Mouse (Mus musculus) heart, adult 11 months (tissue): ENCODE results near the gene Foxp1.
A peak's percentile ranks its signal among the peaks of the same experiment; 100 is the strongest.

Experiments used
- DNase-seq: peaks from one replicate; pipeline ENCODE4 v3.0.0; 2022

Gene Foxp1

DNA sequence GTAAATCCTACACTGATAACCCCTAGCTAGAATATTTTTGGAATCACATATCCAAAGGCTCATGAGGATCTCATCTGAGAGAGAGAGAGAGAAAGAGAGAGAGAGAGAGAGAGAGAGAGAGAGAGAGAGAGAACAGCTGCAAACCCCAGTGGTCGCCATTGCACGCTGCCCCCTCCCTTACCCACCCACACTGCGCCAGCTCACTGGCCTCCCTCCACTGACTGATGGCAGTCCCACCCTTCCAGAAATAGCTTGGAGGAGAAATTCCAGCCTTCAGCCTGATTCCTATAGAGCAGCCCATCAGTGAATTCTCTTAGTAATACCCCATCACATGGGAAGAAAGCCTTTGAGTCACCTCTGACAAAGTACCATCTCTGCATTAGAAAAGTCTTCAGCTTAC, 271.3 kb downstream of the Foxp1 start:
- DNase-seq, result no peak

GRCm38 (mm10) chr6:99249496-99250030, 273.0 kb downstream of the Foxp1 start:
- DNase-seq, result no peak

DNA sequence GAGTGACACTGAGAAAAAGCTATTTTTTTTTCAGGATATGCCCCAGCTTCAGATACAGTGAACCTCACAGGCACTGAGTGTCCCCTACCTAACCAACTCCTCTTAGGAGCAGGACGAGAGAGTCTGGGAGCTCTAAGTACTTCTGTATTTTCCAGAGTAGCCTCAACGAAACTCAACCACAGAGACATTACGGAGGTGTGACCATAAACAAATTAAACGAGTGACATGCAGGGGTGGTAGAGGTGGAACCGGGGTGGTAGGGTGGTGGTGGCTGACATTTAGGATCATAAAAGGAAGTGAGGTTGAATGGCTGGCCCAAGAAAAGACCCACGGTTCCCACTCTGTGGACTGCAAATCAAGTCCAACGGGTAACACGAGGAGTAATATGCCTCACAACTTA, 274.1 kb downstream of the Foxp1 start:
- DNase-seq, result no peak

GRCm38 (mm10) chr6:99241625-99242395, 280.7 kb downstream of the Foxp1 start:
- DNase-seq, result peak; percentile 91

GRCm38 (mm10) chr6:99240764-99241163, 281.8 kb downstream of the Foxp1 start:
- DNase-seq, result no peak

GRCm38 (mm10) chr6:99235588-99235987, 286.9 kb downstream of the Foxp1 start:
- DNase-seq, result no peak

DNA sequence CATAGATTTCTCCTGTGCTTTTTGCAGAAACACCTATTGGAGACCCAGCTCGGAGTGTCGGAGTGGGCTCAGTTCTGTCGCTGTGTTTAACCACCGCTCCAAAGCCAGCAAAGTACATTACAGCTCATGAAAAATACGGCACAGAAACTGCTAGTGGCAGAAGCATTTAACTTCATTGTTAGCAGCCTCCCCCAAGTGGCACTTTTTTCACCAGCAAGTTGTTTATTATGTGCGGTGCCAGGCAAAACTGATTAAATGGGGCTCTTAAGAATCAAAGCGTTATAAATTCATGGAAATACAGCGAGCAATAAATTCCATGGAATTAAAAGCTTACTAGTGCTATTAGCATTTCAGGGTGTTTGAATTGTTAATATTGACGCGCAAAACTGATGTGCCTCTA, 289.1 kb downstream of the Foxp1 start:
- DNase-seq, result no peak

GRCm38 (mm10) chr6:99228336-99228870, 294.1 kb downstream of the Foxp1 start:
- DNase-seq, result peak; percentile 93

GRCm38 (mm10) chr6:99221147-99221546, 301.4 kb downstream of the Foxp1 start:
- DNase-seq, result no peak

- no peak for DNase-seq
Observed at GRCm38 (mm10) chr6:99220472-99220871, 302.0 kb downstream of the Foxp1 start.

GRCm38 (mm10) chr6:99217846-99218245, 304.7 kb downstream of the Foxp1 start:
- DNase-seq, result no peak

GRCm38 (mm10) chr6:99217155-99217554, 305.4 kb downstream of the Foxp1 start:
- no peak for DNase-seq

DNA sequence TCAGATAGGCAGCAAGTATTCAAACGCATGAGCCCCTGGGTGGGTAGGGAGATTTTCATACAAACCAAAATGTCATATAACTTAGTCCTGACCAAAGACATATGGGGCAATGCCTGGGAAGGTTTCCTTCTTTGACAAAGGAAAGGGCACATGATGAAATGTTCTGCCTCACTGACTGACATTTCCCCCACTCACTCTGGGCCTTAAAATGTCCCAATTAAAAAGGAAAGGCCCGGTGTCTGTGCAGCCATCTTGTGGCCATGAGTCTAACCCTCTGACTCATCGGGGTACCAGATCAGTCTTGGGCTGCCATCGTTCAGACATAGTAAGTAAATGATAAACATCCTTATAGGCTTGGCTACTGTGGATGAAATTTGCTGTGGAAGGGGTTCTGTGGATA, 310.1 kb downstream of the Foxp1 start:
- no peak for DNase-seq

GRCm38 (mm10) chr6:99211663-99212333, 310.7 kb downstream of the Foxp1 start:
- DNase-seq, result no peak

GRCm38 (mm10) chr6:99210161-99210560, 312.4 kb downstream of the Foxp1 start:
- DNase-seq, result no peak

GRCm38 (mm10) chr6:99207226-99207885, 315.2 kb downstream of the Foxp1 start:
- peak; percentile 87 for DNase-seq

DNA sequence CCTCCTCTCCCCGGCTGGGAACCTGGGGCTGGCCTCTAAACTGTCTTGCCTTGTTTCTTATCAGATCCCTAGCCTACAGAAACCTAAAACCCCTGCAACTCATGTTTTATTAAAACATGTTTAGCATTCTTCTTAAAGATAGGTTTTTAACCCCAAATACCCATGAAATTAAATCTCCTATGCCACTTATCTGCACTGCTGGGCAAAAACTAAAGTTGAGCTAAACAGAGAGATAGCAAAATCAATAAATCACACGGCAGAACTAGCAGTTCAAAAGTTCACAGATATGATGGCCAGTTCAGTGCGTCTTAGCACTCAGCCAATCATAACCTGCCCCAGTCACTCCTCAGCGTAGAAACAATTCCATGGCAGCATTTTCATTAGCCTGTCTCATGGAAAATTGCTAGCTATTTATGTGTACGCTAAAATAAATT, 316.1 kb downstream of the Foxp1 start:
- no peak for DNase-seq

DNA sequence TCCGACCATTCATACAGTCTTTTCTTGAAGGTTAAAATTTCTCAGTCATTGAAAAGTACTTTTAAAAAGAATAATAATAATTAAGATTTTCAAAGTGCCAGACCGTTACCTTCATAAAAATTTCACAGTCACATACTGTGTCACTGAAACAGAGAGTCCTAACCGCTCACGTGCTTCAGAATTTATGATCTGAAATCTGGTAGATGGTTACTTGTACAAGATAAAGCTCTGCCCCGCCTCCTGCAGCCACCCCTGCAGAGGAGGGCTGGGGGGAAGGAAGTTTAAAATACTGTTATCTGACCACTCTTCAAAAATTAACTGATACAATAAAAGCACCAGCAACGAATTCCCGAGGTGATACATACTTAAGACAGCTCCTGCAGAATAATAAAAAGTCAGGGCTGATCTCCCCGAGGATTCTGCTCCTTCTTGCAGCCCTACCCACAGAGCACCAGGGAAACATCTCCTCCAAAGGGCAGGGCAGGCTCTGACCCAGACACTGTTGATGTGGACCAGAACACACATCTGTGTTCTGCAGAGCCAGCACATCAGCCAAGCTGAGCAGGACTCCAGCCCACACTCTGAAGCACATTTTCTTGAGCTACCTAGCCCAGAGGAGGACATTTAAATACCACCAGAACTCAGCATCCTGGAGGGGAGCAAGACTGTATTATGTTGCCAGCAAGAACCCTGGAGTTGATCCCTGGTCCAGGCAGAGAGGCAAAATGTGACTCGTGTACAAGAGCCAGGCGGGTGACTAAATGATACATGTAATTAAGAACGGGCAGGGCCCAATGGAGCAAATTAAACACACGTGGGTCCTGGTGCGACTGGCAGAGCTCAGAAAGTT, 316.7 kb downstream of the Foxp1 start:
- DNase-seq, result peak; percentile 89

GRCm38 (mm10) chr6:99204780-99205586, 317.5 kb downstream of the Foxp1 start:
- no peak for DNase-seq

DNA sequence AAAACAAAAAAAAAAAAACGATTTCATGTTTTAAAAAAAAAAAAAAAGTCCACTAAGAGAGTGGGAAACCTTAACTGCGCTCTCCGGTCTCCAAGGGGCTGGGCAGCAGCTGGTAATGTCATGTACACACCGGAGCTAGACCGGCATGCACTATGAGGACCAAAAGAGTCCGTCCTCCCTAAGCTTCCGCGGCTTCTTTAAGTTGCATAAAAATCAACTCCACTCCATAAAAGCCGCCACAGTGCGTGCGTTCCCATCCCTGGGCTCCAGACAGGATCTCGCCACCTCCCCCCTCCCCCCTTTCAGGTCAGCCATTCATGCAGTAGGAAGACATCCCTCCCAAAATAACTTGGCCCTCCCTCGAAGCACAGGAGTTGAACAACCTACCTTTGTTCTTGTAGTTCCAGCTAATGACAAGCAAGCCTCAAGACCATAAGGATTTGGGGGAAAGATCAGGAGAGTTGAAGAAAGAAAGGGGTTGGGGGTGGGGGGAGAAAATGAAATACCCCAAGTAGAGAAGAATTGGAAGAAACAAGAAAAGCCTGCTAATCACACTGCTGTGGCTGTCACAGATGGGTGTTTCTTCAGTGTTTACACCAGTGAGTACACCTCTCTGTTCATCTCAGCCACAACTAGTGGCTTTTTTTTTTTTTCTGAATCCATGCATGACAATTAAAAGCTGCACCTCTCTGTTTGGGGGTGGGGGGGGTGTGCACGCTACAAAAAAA, 318.3 kb downstream of the Foxp1 start:
- DNase-seq, result peak; percentile 91

DNA sequence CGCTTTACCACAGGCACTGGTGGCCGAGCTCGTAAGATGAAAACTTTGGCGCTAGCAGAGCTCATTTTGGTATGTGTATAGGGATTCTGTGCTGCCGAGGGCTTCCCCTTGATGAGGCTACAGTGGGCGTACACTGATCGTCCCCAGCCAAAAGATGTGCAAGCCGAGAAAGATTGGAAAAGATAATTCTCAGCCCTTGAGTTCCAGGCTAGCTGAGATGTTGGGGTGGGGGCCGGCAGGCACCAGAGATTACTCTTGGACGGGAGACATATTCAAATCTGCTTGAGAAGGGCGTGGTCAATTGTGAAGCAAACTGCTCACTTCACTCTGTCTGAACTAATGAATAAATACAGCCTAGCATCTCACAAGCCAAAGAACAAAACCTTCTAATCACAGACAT, 319.3 kb downstream of the Foxp1 start:
- peak; percentile 84 for DNase-seq
